Mouse (Mus musculus) olfactory bulb, adult 2 months (tissue): ENCODE data around the gene Agpat1.

Source experiments
- CTCF ChIP-seq: fragments of 200-500 bp; IDR thresholded peaks from 2 replicates; pipeline ENCODE4 v1.5.1; 2012; ENCODE audit warnings: low read depth, mild to moderate bottlenecking, low read length, moderate library complexity; ENCODE audit not compliant: insufficient read depth
- POLR2A ChIP-seq: fragments of 200-500 bp; IDR thresholded peaks from 2 replicates; pipeline ENCODE4 v1.6.1; 2012; ENCODE audit warnings: mild to moderate bottlenecking, low read depth, low read length, moderate library complexity; ENCODE audit not compliant: insufficient read depth

DNA sequence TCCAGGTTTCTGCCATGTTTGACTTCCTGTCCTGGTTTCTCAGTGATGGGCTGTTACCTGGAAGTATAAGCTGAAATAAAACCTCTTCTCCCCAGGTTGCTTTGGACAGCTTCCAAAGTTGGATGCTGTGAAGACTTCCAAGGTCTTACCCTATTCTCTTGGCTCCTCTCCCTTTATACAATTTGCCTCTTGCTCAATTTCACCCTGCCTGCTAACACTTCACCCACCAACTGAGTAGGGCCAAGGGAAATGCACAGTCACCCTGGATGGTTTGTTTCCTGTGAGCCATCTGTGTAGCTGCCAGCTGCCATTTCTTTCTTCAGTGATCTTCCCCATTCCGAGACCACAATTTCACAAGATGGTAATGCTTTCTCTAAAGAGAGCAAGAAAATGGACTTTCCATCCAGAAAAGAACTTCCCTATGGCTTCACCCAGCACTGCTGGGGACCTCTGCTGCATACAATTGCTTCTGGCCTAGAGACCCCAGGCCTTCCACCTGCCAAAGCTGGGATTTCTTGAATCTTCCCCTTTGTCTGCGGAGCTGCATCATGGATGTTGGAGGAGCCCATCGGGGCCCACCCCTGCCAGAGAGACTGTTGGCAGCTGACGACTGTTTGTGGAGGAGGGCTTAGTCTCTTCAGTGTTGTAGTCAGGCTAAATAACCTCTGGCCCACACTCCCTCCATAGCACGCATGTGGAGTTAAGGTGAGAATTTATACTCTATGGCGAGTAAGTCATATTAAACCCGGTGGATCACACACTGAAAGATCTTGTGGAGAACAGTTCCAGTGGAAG, 35.6 kb downstream of the Agpat1 start:
- TF ChIP-seq CTCF (no peak), POLR2A (no peak)
